Mouse (Mus musculus) embryonic fibroblast, embryonic 13.5 days (primary cell): ENCODE data around the gene Tenm4.

Experiments used
- CTCF ChIP-seq: IDR thresholded peaks from 2 replicates; pipeline ENCODE4 v1.5.1; 2011; ENCODE audit warnings: mild to moderate bottlenecking, control low read depth, low read length, moderate library complexity, borderline replicate concordance; ENCODE audit not compliant: insufficient read depth
- POLR2A ChIP-seq: IDR thresholded peaks from 2 replicates; pipeline ENCODE4 v1.6.1; 2011; ENCODE audit warnings: low read depth, mild to moderate bottlenecking, control low read depth, low read length, moderate library complexity

DNA sequence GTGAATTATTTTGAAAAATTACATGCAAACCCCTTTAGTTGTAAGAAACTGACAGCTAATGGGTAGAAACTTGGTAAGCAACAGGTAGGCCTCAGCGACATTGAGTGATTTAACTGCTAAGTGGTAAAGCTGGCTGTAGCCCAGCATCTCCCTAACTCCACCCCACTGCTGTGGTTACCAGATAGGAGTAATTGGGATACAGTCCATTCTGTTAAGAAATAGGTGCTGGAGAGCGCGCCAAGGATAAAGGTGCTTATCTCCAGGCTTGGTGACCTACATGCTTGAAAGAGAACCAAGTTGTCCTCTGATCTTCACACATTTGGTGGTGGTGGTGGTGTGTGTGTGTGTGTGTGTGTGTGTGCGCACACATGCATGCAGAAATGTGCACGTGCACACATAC is 788.1 kb downstream of the Tenm4 start:
- no peak for TF ChIP-seq CTCF
- no peak for TF ChIP-seq POLR2A
